ENCODE assay signal across 10 mouse cellular contexts in the genomic region with DNA sequence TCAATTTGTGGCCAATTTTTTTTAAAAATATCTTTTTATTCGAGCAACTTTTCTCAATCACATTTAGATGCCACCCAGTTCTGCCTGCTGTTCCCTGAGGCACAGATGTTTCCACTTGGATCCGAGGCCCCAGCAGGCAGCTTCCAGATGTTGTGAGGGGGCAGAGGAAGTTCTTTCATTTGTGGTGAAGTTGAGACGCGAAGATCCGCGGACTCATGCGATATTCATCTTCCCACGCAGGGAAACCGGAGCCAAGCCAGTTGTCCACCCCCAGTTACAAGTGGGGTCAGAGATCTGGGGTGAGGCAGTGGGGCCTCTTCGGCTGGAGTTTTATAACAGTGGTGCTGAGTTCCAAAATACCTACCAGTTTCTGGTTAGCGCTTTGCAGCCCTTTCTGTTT.
DNase-seq lines count a peak whose midpoint lies in the region; ATAC-seq and TF ChIP-seq lines count a peak whose summit lies in the region.
"Had no signal": no experiment of that assay in that cellular context is flagged by ENCODE, and none has a peak within 500 bp of the region (broad histone marks: within the 10 kb centered on the region; RNA-seq: fewer than 3 reads in every experiment).

No protein-coding gene starts in this region.

- no peak for TF ChIP-seq EP300 in heart, postnatal 0 days (IDR thresholded peaks at IDR 0.05; ENCODE audit: low read depth)

- H3K9ac ChIP-seq in heart, postnatal 0 days (replicated peaks; ENCODE audit: low read depth, low read length) = no peak overlapping the region
- H3K9ac ChIP-seq in heart, embryonic 11.5 days (ENCODE audit: low read depth, low read length) = no peak overlapping the region
- no peak overlapping the region for H3K9ac ChIP-seq in embryonic facial prominence, embryonic 13.5 days
- H3K9ac ChIP-seq: heart, embryonic 15.5 days had no signal

- DNase-seq in heart, postnatal 0 days (ENCODE audit: low spot score) = no peak
- DNase-seq in NIH3T3 (ENCODE audit: low read depth) = peak; percentile 93
- DNase-seq in limb, embryonic 10.5 days (ENCODE audit: low spot score) = peak; percentile 66
- no peak for DNase-seq in urinary bladder, postnatal 25 days (ENCODE audit: low spot score)
- DNase-seq: thymus, adult 2 months had no signal

- H3K36me3 ChIP-seq in heart, postnatal 0 days (replicated peaks; ENCODE audit: control insufficient read depth, insufficient read depth, low read length) = no peaks in the 10 kb centered on the region
- no peaks in the 10 kb centered on the region for H3K36me3 ChIP-seq in heart, embryonic 11.5 days (ENCODE audit: control insufficient read depth, insufficient read depth, low read length)
- no peaks in the 10 kb centered on the region for H3K36me3 ChIP-seq in embryonic facial prominence, embryonic 13.5 days
- no peaks in the 10 kb centered on the region for H3K36me3 ChIP-seq in limb, embryonic 10.5 days
- H3K36me3 ChIP-seq: heart, embryonic 15.5 days had no signal

- WGBS in heart, postnatal 0 days = 62% methylated on average over 11 of the region's 11 CpGs
- WGBS in heart, embryonic 11.5 days (ENCODE audit: insufficient replicate concordance) = 61% methylated on average over 11 of the region's 11 CpGs
- WGBS in embryonic facial prominence, embryonic 13.5 days = 16% methylated on average over 11 of the region's 11 CpGs
- WGBS in limb, embryonic 10.5 days = 35% methylated on average over 11 of the region's 11 CpGs

- H3K4me3 ChIP-seq in heart, postnatal 0 days (ENCODE audit: low read depth, low read length) = no peak overlapping the region
- no peak overlapping the region for H3K4me3 ChIP-seq in heart, embryonic 11.5 days (ENCODE audit: low read depth, low read length)
- H3K4me3 ChIP-seq in embryonic facial prominence, embryonic 13.5 days = no peak overlapping the region
- H3K4me3 ChIP-seq in limb, embryonic 10.5 days = peak overlapping the region; percentile 7
- H3K4me3 ChIP-seq: heart, embryonic 15.5 days had no signal

- TF ChIP-seq CTCF in heart, postnatal 0 days (IDR thresholded peaks at IDR 0.05; ENCODE audit: low read depth) = no peak

- peaks cover 5% of the 10 kb centered on the region; the same call in 1 of the 2 replicates for H3K4me1 ChIP-seq in heart, postnatal 0 days (ENCODE audit: control insufficient read depth, insufficient read depth)
- H3K4me1 ChIP-seq in heart, embryonic 11.5 days (ENCODE audit: control insufficient read depth, insufficient read depth, low read length) = 0 out of 2 replicates have a peak, but pooled peaks cover 3% of the 10 kb centered on the region
- H3K4me1 ChIP-seq in embryonic facial prominence, embryonic 13.5 days = peaks cover 13% of the 10 kb centered on the region
- H3K4me1 ChIP-seq in limb, embryonic 10.5 days = peaks cover 41% of the 10 kb centered on the region

- no peaks in the 10 kb centered on the region for H3K27me3 ChIP-seq in heart, postnatal 0 days (ENCODE audit: control insufficient read depth, insufficient read depth, low read length)
- H3K27me3 ChIP-seq in heart, embryonic 11.5 days (ENCODE audit: control insufficient read depth, insufficient read depth, low read length) = no peaks in the 10 kb centered on the region; the same call in 1 of the 2 replicates
- H3K27me3 ChIP-seq in embryonic facial prominence, embryonic 13.5 days = peaks cover 68% of the 10 kb centered on the region
- H3K27me3 ChIP-seq in limb, embryonic 10.5 days (ENCODE audit: low read depth, poor library complexity, severe bottlenecking) = peaks cover 72% of the 10 kb centered on the region
- H3K27me3 ChIP-seq: heart, embryonic 15.5 days had no signal

- H3K4me2 ChIP-seq in heart, postnatal 0 days (ENCODE audit: low read depth, low read length) = 0 out of 2 replicates have a peak overlapping the region, but pooled peaks have one; percentile 18
- H3K4me2 ChIP-seq in heart, embryonic 11.5 days = no peak overlapping the region
- peak overlapping the region; percentile 47 for H3K4me2 ChIP-seq in embryonic facial prominence, embryonic 13.5 days
- H3K4me2 ChIP-seq: heart, embryonic 15.5 days had no signal

- H3K27ac ChIP-seq in heart, postnatal 0 days (ENCODE audit: low read depth) = no peak overlapping the region
- H3K27ac ChIP-seq in heart, embryonic 11.5 days (ENCODE audit: low read depth, low read length) = no peak overlapping the region
- no peak overlapping the region for H3K27ac ChIP-seq in embryonic facial prominence, embryonic 13.5 days
- H3K27ac ChIP-seq in limb, embryonic 10.5 days = 0 out of 2 replicates have a peak overlapping the region, but pooled peaks have one; percentile 12
- H3K27ac ChIP-seq: heart, embryonic 15.5 days had no signal

- no peaks in the 10 kb centered on the region for H3K9me3 ChIP-seq in heart, postnatal 0 days (replicated peaks; ENCODE audit: control insufficient read depth, low read length)
- H3K9me3 ChIP-seq in heart, embryonic 11.5 days (replicated peaks; ENCODE audit: control insufficient read depth, low read length) = no peaks in the 10 kb centered on the region
- H3K9me3 ChIP-seq in embryonic facial prominence, embryonic 13.5 days = no peaks in the 10 kb centered on the region
- H3K9me3 ChIP-seq in limb, embryonic 10.5 days (replicated peaks) = no peaks in the 10 kb centered on the region
- H3K9me3 ChIP-seq: heart, embryonic 15.5 days had no signal

- ATAC-seq in heart, postnatal 0 days (ENCODE audit: insufficient read depth, low read depth) = no peak
- ATAC-seq in heart, embryonic 11.5 days (replicated peaks; ENCODE audit: insufficient number of reproducible peaks, low FRiP score, low TSS enrichment) = no peak
- no peak for ATAC-seq in embryonic facial prominence, embryonic 13.5 days (ENCODE audit: insufficient number of reproducible peaks, insufficient read depth, low FRiP score, low TSS enrichment, low read depth)
- ATAC-seq in cerebellum, adult (ENCODE audit: insufficient number of reproducible peaks, low FRiP score, low TSS enrichment) = no peak
- no peak for ATAC-seq in megakaryocyte progenitor cell, adult 5-6 weeks (replicated peaks; ENCODE audit: poor library complexity)

Comparison
In these comparisons a context has a peak if more than half of its experiments do, and no peak if none do; other contexts are left out.
1. DNase-seq: peak in NIH3T3 (single experiment) and limb, embryonic 10.5 days (single experiment); none in heart, postnatal 0 days (single experiment) and urinary bladder, postnatal 25 days (single experiment).